ENCODE assay signal across 17 mouse cellular contexts in genomic region chr11:115792353-115792752, GRCm38 (mm10). TPM values are rescaled to one million over a fixed set of nuclear protein-coding genes. Genes with fewer than 3 reads are reported as not detected.
DNase-seq lines count a peak whose midpoint lies in the region; ATAC-seq lines count a peak whose summit lies in the region.
"Had no signal": no experiment of that assay in that cellular context is flagged by ENCODE, and none has a peak within 500 bp of the region (broad histone marks: within the 10 kb centered on the region; RNA-seq: fewer than 3 reads in every experiment).

No protein-coding gene starts in this region.

- DNase-seq in cerebellum, postnatal 4 days (ENCODE audit: low spot score in 2 of 2): no peak
- DNase-seq in adrenal gland, adult 8-10 months: peak; percentile 82
- DNase-seq in cerebellum, adult 11 months: peak; percentile 41
- peak; percentile 68 for DNase-seq in cerebellum, adult 9-11 months
- DNase-seq in layer of hippocampus, adult 9-10 months (ENCODE audit: low spot score): no peak
- no peak for DNase-seq in neural tube, embryonic 10.5 days (ENCODE audit: extremely low spot score, low spot score)
- no peak for DNase-seq in kidney, postnatal 10 days
- DNase-seq: gastrocnemius, adult 2 months; heart, postnatal 10 days; kidney, adult 9 months; lung, embryonic 14.5 days; lung, postnatal 36 days; thymus, postnatal 25 days had no signal

- ATAC-seq in cerebellum, adult (ENCODE audit: insufficient number of reproducible peaks, low FRiP score, low TSS enrichment): 0 out of 2 replicates have a peak, but pooled peaks have one; percentile 38
- ATAC-seq: hindbrain, postnatal 0 days; intestine, embryonic 16.5 days; midbrain, embryonic 15.5 days had no signal

RNA-seq across cellular contexts. Expression of gene Caskin2, which starts 21.1 kb away (rescaled TPM):
- total RNA-seq in adrenal gland, adult 8-10 months (2022): 10 to 100 TPM; 60.6 to 97.3 (median 78.2) TPM

RNA-seq across cellular contexts. Expression of gene Tsen54, which starts 22.2 kb away (rescaled TPM):
- 10 to 100 TPM; 20.0 to 32.2 (median 25.4) TPM for total RNA-seq in adrenal gland, adult 8-10 months (2022)

RNA-seq across cellular contexts. Expression of gene Tmem94, which starts 27.1 kb away (rescaled TPM):
- total RNA-seq in adrenal gland, adult 8-10 months (2022): 100 to 1,000 TPM in 2 of 4 experiments, 10 to 100 TPM in 2; 83.2 to 102 (median 95.5) TPM

RNA-seq across cellular contexts. Expression of gene Llgl2, which starts 31.5 kb away (rescaled TPM):
- total RNA-seq in adrenal gland, adult 8-10 months (2022): 10 to 100 TPM; 10.5 to 13.4 (median 11.5) TPM

Comparison
In these comparisons a context has a peak if more than half of its experiments do, and no peak if none do; other contexts are left out.
1. DNase-seq: peak in adrenal gland, adult 8-10 months (single experiment), cerebellum, adult 11 months (single experiment) and cerebellum, adult 9-11 months (single experiment); none in cerebellum, postnatal 4 days (0 of 2), layer of hippocampus, adult 9-10 months (single experiment), neural tube, embryonic 10.5 days (single experiment) and kidney, postnatal 10 days (single experiment).